Mouse (Mus musculus) adipose tissue, adult 10 weeks (tissue): ENCODE measurements around the gene Olfr575. TPM values are rescaled to one million over a fixed set of nuclear protein-coding genes. Genes with fewer than 3 reads are reported as not detected.

Experiments used
- polyA plus RNA-seq: library from polyadenylated mRNA; stranded (reverse); fragments of 350-450 nt; fragmentation: Illumina TruSeq; extraction: RNeasy Lipid Tissue Mini Kit (QIAGEN cat#74804); gene quantifications from one replicate; pipeline ENCODE4 v1.2.3, GENCODE M21; 2014; ENCODE audit warnings: low read depth, low replicate concordance

The Olfr575 gene
- not detected for polyA plus RNA-seq

GRCm38 (mm10) chr7:102958593-102958992 lies at the start of gene Olfr575:
Gene Olfr575 (minus strand): TSS chr7:102958775.

GRCm38 (mm10) chr7:102989224-102989623 lies 30.6 kb upstream of the Olfr575 start, which contains the start of gene Olfr578:
Gene Olfr578 (minus strand): TSS chr7:102989324.

GRCm38 (mm10) chr7:102975843-102976242 lies 17.3 kb upstream of the Olfr575 start, which contains the start of gene Olfr577:
Gene Olfr577 (minus strand): TSS chr7:102975943.

DNA sequence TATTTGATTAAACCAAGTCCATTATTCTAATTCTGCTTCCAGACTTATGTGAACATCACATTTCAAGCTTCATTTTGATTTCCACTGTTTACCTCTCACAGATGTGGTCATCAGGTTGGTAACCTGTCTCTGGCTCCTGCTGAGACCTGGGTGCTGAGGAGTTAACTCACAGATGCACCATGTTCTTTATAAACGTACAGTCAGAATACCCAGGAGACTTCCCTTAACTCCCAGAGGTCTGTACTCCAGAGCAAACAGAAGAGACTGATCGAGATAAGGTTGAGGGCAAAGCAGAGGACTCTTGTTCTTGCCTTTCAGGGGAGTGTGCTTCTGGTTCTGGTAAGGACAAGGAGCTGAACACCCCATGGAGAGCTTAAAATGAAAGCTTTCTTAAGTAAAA lies 3.8 kb upstream of the Olfr575 start, which contains the start of gene Olfr576:
TSS of gene Olfr576 (plus strand) at position 301 of the 400 bp plus-strand sequence.

GRCm38 (mm10) chr7:102948167-102948566 lies 10.4 kb downstream of the Olfr575 start, which contains the start of gene Olfr574:
Gene Olfr574 (plus strand): TSS chr7:102948467.

DNA sequence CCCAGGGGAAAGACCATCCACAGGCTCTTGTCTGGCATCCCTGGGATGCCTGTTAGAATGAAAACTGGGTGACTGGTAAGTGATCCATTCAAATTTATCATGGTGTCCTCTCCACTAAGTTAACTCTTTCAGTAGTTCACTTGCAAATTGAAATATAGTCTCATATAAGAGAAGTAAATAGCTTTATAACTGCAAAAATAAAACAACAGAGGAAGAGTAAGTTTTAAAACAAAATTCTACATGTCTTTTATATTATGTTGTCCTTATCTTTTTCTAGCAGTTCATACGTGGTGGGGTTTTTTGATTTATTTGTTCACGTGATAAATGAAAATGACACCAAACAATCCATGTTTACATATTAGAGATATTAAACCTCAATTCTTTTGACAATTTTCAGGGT lies 16.1 kb downstream of the Olfr575 start, which contains the start of gene Olfr573-ps1:
TSS of gene Olfr573-ps1 (minus strand) at position 101 of the 400 bp plus-strand sequence.

GRCm38 (mm10) chr7:102924109-102924508 lies 34.5 kb downstream of the Olfr575 start, which contains the start of gene Olfr572:
Gene Olfr572 (plus strand): TSS chr7:102924409.

DNA sequence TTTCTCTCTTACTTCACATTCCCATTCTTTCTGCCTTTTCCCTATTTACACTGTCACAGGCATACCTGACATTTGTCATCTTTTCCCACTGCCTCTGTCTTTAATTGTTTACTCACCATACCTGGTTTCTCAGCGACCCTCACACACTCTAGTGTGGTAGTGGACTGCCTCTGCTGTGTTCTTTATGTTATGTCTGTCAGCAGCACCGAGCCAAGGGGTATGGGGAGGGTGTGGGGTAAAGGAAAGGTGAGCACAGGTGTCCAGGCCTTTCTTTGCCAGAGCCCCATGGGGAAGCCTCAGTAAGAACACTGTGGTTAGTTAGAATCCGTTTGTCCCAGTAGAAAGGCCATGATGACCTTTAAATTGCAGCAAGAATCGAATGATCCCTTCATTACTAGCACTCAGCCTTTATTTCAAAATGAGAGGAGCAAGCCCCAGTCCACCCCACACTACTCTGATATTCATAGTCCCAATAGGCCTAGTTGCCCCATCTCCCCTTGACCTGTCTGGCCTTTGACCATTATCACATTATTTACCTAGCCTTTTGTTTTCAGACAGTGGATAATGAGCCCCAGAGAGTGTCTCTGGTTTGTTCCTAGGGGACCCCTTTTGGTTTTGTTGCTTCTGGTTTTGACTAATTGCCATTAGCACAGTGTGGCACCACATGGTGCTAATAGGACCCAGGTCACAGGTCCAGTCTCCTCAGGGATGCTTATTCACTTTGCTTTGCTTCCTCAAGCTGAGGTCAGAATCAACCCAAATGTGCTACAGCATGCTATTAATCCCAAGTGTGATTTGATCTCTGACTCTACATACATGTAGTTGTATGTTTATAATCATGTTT lies 41.3 kb downstream of the Olfr575 start, which contains the start of gene Olfr571:
TSS of gene Olfr571 (minus strand) at position 505 of the 844 bp plus-strand sequence.

Other genes with a start within 250 kb of the Olfr575 start
- not detected for gene Olfr33, start 239.7 kb downstream of the Olfr575 start, polyA plus RNA-seq
- not detected for gene Olfr559, start 231.3 kb downstream of the Olfr575 start, polyA plus RNA-seq
- gene Olfr560, start 199.4 kb downstream of the Olfr575 start, polyA plus RNA-seq = not detected
- 1.7 TPM for gene Olfr78, start 199.3 kb downstream of the Olfr575 start, polyA plus RNA-seq
- gene Olfr561, start 187.6 kb downstream of the Olfr575 start, polyA plus RNA-seq = not detected
- not detected for gene Olfr564, start 155.3 kb downstream of the Olfr575 start, polyA plus RNA-seq
- not detected for gene Olfr566, start 100.0 kb downstream of the Olfr575 start, polyA plus RNA-seq
- gene Olfr568, start 81.7 kb downstream of the Olfr575 start, polyA plus RNA-seq = not detected
- not detected for gene Olfr569, start 67.9 kb downstream of the Olfr575 start, polyA plus RNA-seq
- gene Olfr570, start 64.2 kb downstream of the Olfr575 start, polyA plus RNA-seq = not detected
- gene Olfr571, start 41.2 kb downstream of the Olfr575 start, polyA plus RNA-seq = not detected
- gene Olfr572, start 34.4 kb downstream of the Olfr575 start, polyA plus RNA-seq = not detected
- gene Olfr573-ps1, start 16.2 kb downstream of the Olfr575 start, polyA plus RNA-seq = not detected
- not detected for gene Olfr574, start 10.3 kb downstream of the Olfr575 start, polyA plus RNA-seq
- not detected for gene Olfr576, start 3.9 kb upstream of the Olfr575 start, polyA plus RNA-seq
- gene Olfr577, start 17.2 kb upstream of the Olfr575 start, polyA plus RNA-seq = not detected
- gene Olfr578, start 30.5 kb upstream of the Olfr575 start, polyA plus RNA-seq = not detected
- gene Olfr582, start 79.2 kb upstream of the Olfr575 start, polyA plus RNA-seq = not detected
- gene Olfr583, start 92.5 kb upstream of the Olfr575 start, polyA plus RNA-seq = not detected
- gene Olfr584, start 123.1 kb upstream of the Olfr575 start, polyA plus RNA-seq = not detected
- not detected for gene Olfr585, start 138.9 kb upstream of the Olfr575 start, polyA plus RNA-seq
- gene Olfr586, start 166.9 kb upstream of the Olfr575 start, polyA plus RNA-seq = not detected
- gene Olfr588-ps1, start 182.1 kb upstream of the Olfr575 start, polyA plus RNA-seq = not detected
- gene Olfr589, start 197.6 kb upstream of the Olfr575 start, polyA plus RNA-seq = not detected
- not detected for gene Olfr591, start 219.6 kb upstream of the Olfr575 start, polyA plus RNA-seq
- not detected for gene Olfr592, start 226.0 kb upstream of the Olfr575 start, polyA plus RNA-seq